Mouse (Mus musculus) monocyte, adult 5-6 weeks (primary cell): Measurements from ENCODE around the gene Tnr. TPM values are rescaled to one million over a fixed set of nuclear protein-coding genes. Genes with fewer than 3 reads are reported as not detected.

Experiments used
- ATAC-seq: fragments of 153-309, 156-312 bp; replicated peaks from 2 replicates; pipeline ENCODE4 v1.8.0; 2017; ENCODE audit warnings: mild to moderate bottlenecking; ENCODE audit not compliant: low TSS enrichment, insufficient number of reproducible peaks, severe bottlenecking, poor library complexity, low FRiP score
- total RNA-seq: library from RNA; stranded (forward); fragments of 200-1000, 200-491, 200-594 nt; gene quantifications from 3 replicates; pipeline ENCODE4 v1.2.3, GENCODE M21; 2017

Tnr gene
- total RNA-seq, 1 experiment from 2014 or later = not detected

GRCm38 (mm10) chr1:159888611-159889010, 365.0 kb downstream of the Tnr start:
- ATAC-seq = no peak

- peak; percentile 22; the same call in 1 of the 2 replicates for ATAC-seq
Observed at GRCm38 (mm10) chr1:159889012-159889765, 365.6 kb downstream of the Tnr start.

GRCm38 (mm10) chr1:159890524-159890923, 367.0 kb downstream of the Tnr start:
- no peak for ATAC-seq

GRCm38 (mm10) chr1:159895094-159895493, 371.5 kb downstream of the Tnr start:
- ATAC-seq = no peak

DNA sequence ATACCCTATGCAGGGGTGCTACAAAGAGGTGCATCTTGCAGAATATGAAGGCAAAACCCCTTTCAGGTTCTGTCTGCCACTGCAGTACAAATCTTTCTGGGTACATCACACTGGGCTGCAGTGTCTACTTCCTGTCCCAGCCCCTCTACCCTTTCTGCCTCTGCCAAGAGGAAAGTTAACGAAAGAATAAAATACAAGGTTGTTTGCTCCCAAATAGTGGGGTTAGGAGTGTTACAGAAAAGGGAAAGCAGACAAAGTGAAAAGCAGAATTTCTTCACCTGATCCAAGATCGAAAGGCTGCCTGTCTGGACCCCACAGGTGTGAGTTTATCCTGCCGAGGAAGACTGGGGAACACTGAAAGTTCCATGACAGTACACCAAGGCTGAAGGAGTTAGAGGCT, 376.4 kb downstream of the Tnr start:
- ATAC-seq = no peak

GRCm38 (mm10) chr1:159900639-159901038, 377.1 kb downstream of the Tnr start:
- no peak for ATAC-seq

GRCm38 (mm10) chr1:159901366-159902119, 378.0 kb downstream of the Tnr start:
- no peak for ATAC-seq

DNA sequence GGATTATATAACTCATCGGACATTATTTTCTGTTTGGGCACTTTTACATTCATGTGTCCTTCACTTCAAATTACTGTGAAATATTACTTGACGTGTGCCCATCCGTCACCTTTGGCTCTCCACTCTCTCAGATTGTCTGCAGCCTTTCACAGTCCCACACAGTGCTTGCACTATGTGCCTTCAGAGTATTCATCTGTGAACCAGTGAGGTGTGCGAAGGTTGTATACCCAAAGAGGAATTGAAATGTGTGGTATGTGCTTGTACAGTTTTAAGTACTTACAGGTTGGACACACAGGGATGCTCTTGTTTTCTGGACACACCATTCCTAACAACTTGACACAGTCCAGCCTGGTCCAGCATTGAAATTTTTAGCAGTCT, 378.5 kb downstream of the Tnr start:
- no peak for ATAC-seq

DNA sequence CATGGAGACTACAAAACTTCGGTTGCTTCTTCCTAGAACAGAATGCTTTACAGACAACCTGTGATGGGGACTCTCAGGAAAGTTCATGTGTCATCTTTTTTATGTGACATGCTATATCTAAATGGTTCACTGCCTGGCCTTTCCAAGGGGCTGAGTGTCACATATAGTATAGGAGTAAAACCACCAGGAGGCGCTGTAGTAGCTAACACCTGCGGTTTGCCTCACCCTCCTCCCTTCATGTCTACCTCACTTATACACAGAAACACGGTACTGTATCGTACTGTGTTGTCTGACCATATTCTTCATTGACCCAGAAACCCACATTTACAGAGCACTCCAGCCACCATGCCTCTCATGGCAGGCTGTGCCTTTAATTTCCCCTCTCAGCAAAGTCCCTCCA, 387.4 kb downstream of the Tnr start:
- ATAC-seq = peak; percentile 76

- no peak for ATAC-seq
Observed at GRCm38 (mm10) chr1:159914726-159915125, 391.2 kb downstream of the Tnr start.

GRCm38 (mm10) chr1:159920571-159920970, 397.0 kb downstream of the Tnr start:
- no peak for ATAC-seq

GRCm38 (mm10) chr1:159923010-159923409, 399.4 kb downstream of the Tnr start:
- peak; percentile 67 for ATAC-seq

DNA sequence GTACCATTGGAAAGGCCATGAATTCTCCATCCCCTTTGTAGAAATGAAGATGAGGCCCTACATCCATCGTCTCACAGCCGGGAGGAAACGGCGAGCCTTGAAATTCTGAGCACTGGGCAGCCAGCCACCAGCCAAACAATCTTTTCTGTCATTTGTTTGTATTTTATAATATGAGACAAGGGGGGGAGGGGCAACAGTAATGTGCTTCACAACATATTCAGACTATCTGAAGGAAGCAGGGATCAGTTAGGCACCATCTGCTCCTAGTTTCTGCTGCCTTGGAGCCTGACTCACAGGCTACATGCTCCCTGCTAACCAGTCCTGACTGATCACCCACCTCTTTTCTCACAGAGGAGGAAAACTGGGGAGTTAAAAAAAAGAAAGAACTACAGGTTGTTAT, 400.5 kb downstream of the Tnr start:
- ATAC-seq = no peak

DNA sequence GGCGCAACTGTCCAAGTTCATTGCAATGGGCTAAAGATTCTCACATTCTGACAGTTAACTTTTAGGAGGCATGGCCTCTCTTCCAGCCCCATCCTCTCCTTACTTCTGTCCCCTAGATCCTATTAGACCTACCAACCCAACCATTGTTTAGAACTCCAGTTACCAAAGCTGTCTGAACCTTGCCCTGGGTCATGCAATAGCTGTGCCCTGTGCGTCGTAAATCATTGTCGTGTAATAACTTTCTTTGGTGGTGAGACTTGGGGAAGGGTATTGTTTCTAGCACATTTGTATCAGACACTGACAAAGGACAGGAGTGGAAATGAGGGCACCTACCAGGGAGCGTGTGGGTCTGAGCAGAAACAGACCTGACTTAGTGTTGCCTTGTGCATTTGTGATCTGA, 401.1 kb downstream of the Tnr start:
- no peak for ATAC-seq

DNA sequence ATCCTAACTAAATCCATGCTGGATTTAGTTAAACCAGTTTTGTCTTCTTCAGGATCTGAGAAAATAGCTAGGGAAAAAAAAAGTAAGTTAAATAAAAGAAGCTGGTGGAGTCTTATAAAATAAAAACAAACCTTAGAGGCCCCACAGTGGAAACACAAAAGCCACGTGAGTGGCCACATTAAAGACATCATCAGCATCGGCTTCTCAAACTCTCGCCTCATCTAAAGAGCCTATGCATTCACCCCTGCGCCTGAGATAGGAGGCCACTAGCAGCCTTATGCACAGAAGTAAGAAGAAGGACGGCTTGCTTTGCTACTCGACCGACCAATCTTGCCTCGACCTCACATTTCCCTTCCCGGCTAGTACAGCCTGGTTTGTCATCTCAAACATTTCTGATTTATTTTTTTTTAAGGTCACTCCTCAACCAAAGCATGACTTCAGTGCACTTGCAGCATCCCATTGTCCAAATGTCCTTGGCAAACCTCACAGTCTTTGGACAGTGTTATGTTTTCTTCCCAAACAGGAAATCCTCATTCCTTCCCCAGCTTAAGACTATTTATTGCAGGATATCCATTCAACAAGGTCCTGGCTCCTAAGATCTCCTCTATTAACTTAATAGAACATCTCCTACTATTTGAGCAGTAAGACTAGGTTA, 405.2 kb downstream of the Tnr start:
- ATAC-seq = no peak

DNA sequence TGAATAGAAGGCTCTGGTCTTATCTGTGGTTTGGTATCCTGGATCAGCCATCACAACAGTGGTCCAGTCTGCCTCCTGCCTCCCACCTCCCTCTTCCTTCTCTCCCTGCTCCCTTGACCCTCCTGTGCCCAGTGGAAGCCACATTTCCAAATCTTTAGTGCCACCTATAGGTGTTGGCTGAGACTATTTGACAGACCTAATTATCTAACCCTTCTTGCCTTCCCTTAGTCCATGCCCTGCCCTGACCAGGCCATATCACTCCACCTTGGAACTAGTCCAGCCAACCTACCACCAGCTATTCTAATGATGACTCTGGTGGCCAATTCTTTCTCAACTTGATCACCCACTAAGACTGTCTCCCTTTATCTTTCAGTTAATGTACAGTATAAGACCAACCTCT, 408.5 kb downstream of the Tnr start:
- no peak for ATAC-seq

DNA sequence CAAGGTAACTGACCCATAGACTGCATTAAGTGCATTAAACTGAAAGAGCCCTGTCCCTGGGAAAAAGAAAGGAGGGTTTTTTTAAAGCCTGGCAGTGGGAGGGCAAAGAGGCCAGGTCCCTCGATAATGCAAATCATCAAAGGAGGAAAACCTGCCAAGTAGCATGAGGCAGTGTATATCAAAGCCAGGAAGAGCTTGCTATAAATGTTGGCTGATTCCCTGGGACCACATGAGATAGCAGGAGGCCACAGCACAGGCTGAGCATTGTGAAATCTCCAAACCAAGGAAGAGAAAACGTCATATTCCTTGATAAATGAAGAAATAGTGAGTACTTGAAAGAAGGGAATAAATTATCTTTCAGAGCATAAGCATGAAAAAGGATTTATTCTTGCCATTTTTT, 409.0 kb downstream of the Tnr start:
- no peak for ATAC-seq

GRCm38 (mm10) chr1:159938449-159938848, 414.9 kb downstream of the Tnr start:
- no peak for ATAC-seq

- ATAC-seq = no peak
Observed at GRCm38 (mm10) chr1:159939335-159939734, 415.8 kb downstream of the Tnr start.

GRCm38 (mm10) chr1:159953526-159953925, 430.0 kb downstream of the Tnr start:
- ATAC-seq = no peak
